Mouse (Mus musculus) gastrocnemius, postnatal 25 days (tissue): ENCODE measurements around the gene Usp53. TPM values are rescaled to one million over a fixed set of nuclear protein-coding genes. Genes with fewer than 3 reads are reported as not detected.
"Not testable (repeated sequence)": the region's sequence is repeated elsewhere in the genome, so short reads cannot be mapped to it uniquely, and the experiment has no call there.

Experiments used
- DNase-seq: peaks from one replicate; pipeline ENCODE4 v3.0.0; 2022
- total RNA-seq, 2 experiments: library from RNA; stranded (reverse); gene quantifications; 1 replicate in 1 of 2; 2 replicates in 1 of 2; pipeline ENCODE4 v1.2.3; 2021

The Usp53 gene
- total RNA-seq, 2 experiments from 2014 or later: 8.6 to 10.9 TPM

- DNase-seq: no peak
Measured at GRCm38 (mm10) chr3:122943387-122943890, 40.9 kb downstream of the Usp53 start.

- peak; percentile 26 for DNase-seq
Measured at GRCm38 (mm10) chr3:122939215-122939614, 45.1 kb downstream of the Usp53 start.

- DNase-seq: not testable (repeated sequence)
Measured at GRCm38 (mm10) chr3:122937176-122937575, 47.1 kb downstream of the Usp53 start.

GRCm38 (mm10) chr3:122932466-122932865, 51.8 kb downstream of the Usp53 start:
- no peak for DNase-seq

- no peak for DNase-seq
Measured at GRCm38 (mm10) chr3:122929723-122930122, 54.6 kb downstream of the Usp53 start.

GRCm38 (mm10) chr3:122924009-122924914, 60.0 kb downstream of the Usp53 start, which contains the start of gene 1810037I17Rik:
Gene 1810037I17Rik (plus strand): TSS chr3:122924203.
- DNase-seq: peak; percentile 96

- DNase-seq: no peak
Measured at GRCm38 (mm10) chr3:122923147-122923546, 61.2 kb downstream of the Usp53 start.

GRCm38 (mm10) chr3:122921676-122922527, 62.4 kb downstream of the Usp53 start:
- no peak for DNase-seq

- no peak for DNase-seq
Measured at GRCm38 (mm10) chr3:122920572-122921435, 63.5 kb downstream of the Usp53 start.

- DNase-seq: no peak
Measured at GRCm38 (mm10) chr3:122919260-122919659, 65.0 kb downstream of the Usp53 start, which contains the start of gene Gm10959. Gene Gm10959 (minus strand): TSS chr3:122919360.

GRCm38 (mm10) chr3:122918672-122919071, 65.6 kb downstream of the Usp53 start:
- DNase-seq: no peak

- DNase-seq: no peak
Measured at GRCm38 (mm10) chr3:122916191-122916680, 68.1 kb downstream of the Usp53 start.

- DNase-seq: no peak
Measured at GRCm38 (mm10) chr3:122915493-122915892, 68.8 kb downstream of the Usp53 start.

- no peak for DNase-seq
Measured at GRCm38 (mm10) chr3:122907841-122908240, 76.5 kb downstream of the Usp53 start.

GRCm38 (mm10) chr3:122903746-122904433, 80.4 kb downstream of the Usp53 start:
- no peak for DNase-seq

GRCm38 (mm10) chr3:122898254-122898653, 86.1 kb downstream of the Usp53 start:
- DNase-seq: no peak

- DNase-seq: no peak
Measured at GRCm38 (mm10) chr3:122895189-122895731, 89.0 kb downstream of the Usp53 start.

GRCm38 (mm10) chr3:122894772-122895171, 89.5 kb downstream of the Usp53 start, which contains the start of gene Fabp2:
Gene Fabp2 (plus strand): TSS chr3:122895072.
- no peak for DNase-seq

- no peak for DNase-seq
Measured at GRCm38 (mm10) chr3:122888371-122888819, 95.9 kb downstream of the Usp53 start.
